Mouse (Mus musculus) ES-E14 (cell line): ENCODE measurements around the gene Pcsk7.

Experiments used
- CHD2 ChIP-seq: IDR thresholded peaks from 2 replicates; pipeline ENCODE4 v1.6.1; 2014; ENCODE audit warnings: mild to moderate bottlenecking, low read depth, low read length, inconsistent platforms
- MAFK ChIP-seq: IDR thresholded peaks from 2 replicates; pipeline ENCODE4 v1.6.1; 2014; ENCODE audit warnings: mild to moderate bottlenecking, low read depth, low read length, inconsistent platforms; ENCODE audit not compliant: insufficient read depth
- ZC3H11A ChIP-seq: IDR thresholded peaks from 2 replicates; pipeline ENCODE4 v1.6.1; 2012; ENCODE audit warnings: low read depth, mild to moderate bottlenecking, inconsistent platforms, low read length, borderline replicate concordance
- ZNF384 ChIP-seq: IDR thresholded peaks from 2 replicates; pipeline ENCODE4 v1.6.1; 2012; ENCODE audit warnings: low read depth, low read length, inconsistent platforms

GRCm38 (mm10) chr9:45943628-45944505 lies 37.6 kb downstream of the Pcsk7 start:
- no peak for TF ChIP-seq MAFK
- TF ChIP-seq ZNF384 = no peak
- no peak for TF ChIP-seq CHD2
- TF ChIP-seq ZC3H11A = no peak
